Comparison of ENCODE assay signal across 21 mouse cellular contexts in genomic region chr6:29784413-29785021, GRCm38 (mm10). TPM values are rescaled to one million over a fixed set of nuclear protein-coding genes. Genes with fewer than 3 reads are reported as not detected.
DNase-seq lines count a peak whose midpoint lies in the region; ATAC-seq and TF ChIP-seq lines count a peak whose summit lies in the region.
"Had no signal": no experiment of that assay in that cellular context is flagged by ENCODE, and none has a peak within 500 bp of the region (broad histone marks: within the 10 kb centered on the region; RNA-seq: fewer than 3 reads in every experiment).

No protein-coding gene starts in this region.

- peak overlapping the region; percentile 30 for H3K4me2 ChIP-seq in liver, embryonic 16.5 days (ENCODE audit: low read depth, low read length)
- H3K4me2 ChIP-seq: embryonic facial prominence, embryonic 12.5 days; heart, embryonic 13.5 days; limb, embryonic 15.5 days had no signal

- no peaks in the 10 kb centered on the region for H3K27me3 ChIP-seq in G1E (ENCODE audit: insufficient read depth, low read length)
- no peaks in the 10 kb centered on the region for H3K27me3 ChIP-seq in liver, embryonic 16.5 days (ENCODE audit: control insufficient read depth, insufficient read depth, low read depth, low read length)
- H3K27me3 ChIP-seq: embryonic facial prominence, embryonic 12.5 days; heart, embryonic 13.5 days; limb, embryonic 15.5 days; Patski had no signal

- H3K9ac ChIP-seq in liver, embryonic 16.5 days (ENCODE audit: low read depth, low read length) = no peak overlapping the region
- H3K9ac ChIP-seq: embryonic facial prominence, embryonic 12.5 days; forebrain, postnatal 0 days; heart, embryonic 13.5 days; limb, embryonic 15.5 days had no signal

- TF ChIP-seq CTCF in G1E (IDR thresholded peaks at IDR 0.05; ENCODE audit: low read depth, low read length) = no peak; the same call in 1 of the 2 replicates

- peaks cover 49% of the 10 kb centered on the region for H3K4me1 ChIP-seq in G1E (ENCODE audit: insufficient read depth, low read depth, low read length)
- H3K4me1 ChIP-seq in liver, embryonic 16.5 days (ENCODE audit: control insufficient read depth, low read depth, low read length) = peaks cover 16% of the 10 kb centered on the region
- H3K4me1 ChIP-seq: embryonic facial prominence, embryonic 12.5 days; limb, embryonic 15.5 days had no signal

- no peaks in the 10 kb centered on the region for H3K9me3 ChIP-seq in G1E (replicated peaks)
- no peaks in the 10 kb centered on the region for H3K9me3 ChIP-seq in liver, embryonic 16.5 days (replicated peaks; ENCODE audit: control insufficient read depth, low read length)
- H3K9me3 ChIP-seq: embryonic facial prominence, embryonic 12.5 days; heart, embryonic 13.5 days; limb, embryonic 15.5 days had no signal

- H3K27ac ChIP-seq in liver, embryonic 16.5 days (ENCODE audit: low read length) = no peak overlapping the region
- H3K27ac ChIP-seq: embryonic facial prominence, embryonic 12.5 days; heart, embryonic 13.5 days; kidney, postnatal 0 days; limb, embryonic 15.5 days had no signal

- ATAC-seq in G1E (ENCODE audit: extremely low read depth, insufficient number of reproducible peaks, low FRiP score, poor library complexity, severe bottlenecking) = peak; percentile 69
- peak; percentile 96 for ATAC-seq in erythroid progenitor cell, adult 5-6 weeks (replicated peaks; ENCODE audit: low FRiP score, poor library complexity, severe bottlenecking)
- ATAC-seq in liver, embryonic 16.5 days (ENCODE audit: low read depth) = peak; percentile 80
- ATAC-seq: forebrain, postnatal 0 days; hindbrain, embryonic 16.5 days; lung, postnatal 0 days; Patski had no signal

- DNase-seq in G1E (ENCODE audit: low spot score) (no peak), ZHBTc4 (ENCODE audit: low read depth, low spot score) (peak; percentile 11)
- DNase-seq in frontal cortex, postnatal 14 days (ENCODE audit: low spot score in 2 of 2) = no peak
- no peak for DNase-seq in heart, adult 18-20 months
- DNase-seq in gastrocnemius, postnatal 36 days = no peak
- no peak for DNase-seq in cerebellum, adult 18-20 months
- DNase-seq: adrenal gland, postnatal 36 days; cerebellum, adult 9-10 months; forebrain, postnatal 0 days; kidney, adult 11 months; right cerebral cortex, adult 18-20 months; thymus, postnatal 14 days had no signal

- intact Hi-C loops in gastrocnemius, postnatal 36 days (cut with DNase I) = no loop called here

- WGBS in liver, embryonic 16.5 days (ENCODE audit: insufficient replicate concordance) = 41% methylated on average over 3 of the region's 3 CpGs

- H3K36me3 ChIP-seq in G1E (replicated peaks) = peaks cover 2% of the 10 kb centered on the region
- no peaks in the 10 kb centered on the region for H3K36me3 ChIP-seq in liver, embryonic 16.5 days (ENCODE audit: control insufficient read depth, insufficient read depth)
- H3K36me3 ChIP-seq: embryonic facial prominence, embryonic 12.5 days; heart, embryonic 13.5 days; limb, embryonic 15.5 days had no signal

- no peak overlapping the region; the same call in 1 of the 2 replicates for H3K4me3 ChIP-seq in G1E (ENCODE audit: low read depth, low read length)
- no peak overlapping the region for H3K4me3 ChIP-seq in liver, embryonic 16.5 days (ENCODE audit: low read depth, low read length)
- H3K4me3 ChIP-seq: embryonic facial prominence, embryonic 12.5 days; heart, embryonic 13.5 days; limb, embryonic 15.5 days had no signal

RNA-seq across cellular contexts. Expression of gene Ahcyl2, which starts 16.7 kb away (rescaled TPM):
- total RNA-seq in G1E (2014; fragmentation: Nextera tagmentation) (44.7 and 45.0 TPM in 2 replicates), G1E (2017) (76.1 and 81.5 TPM in 2 replicates)
- polyA plus RNA-seq in G1E (2012) = 21.7 and 38.8 TPM in 2 replicates
- 48.6 and 49.7 TPM in 2 replicates for total RNA-seq in erythroid progenitor cell, adult 5-6 weeks (2015; ENCODE audit: low replicate concordance)
- 35.2 and 55.4 TPM in 2 replicates for total RNA-seq in erythroid progenitor cell, adult 5-6 weeks (2017; ENCODE audit: low replicate concordance)
- polyA plus RNA-seq in liver, embryonic 16.5 days (2015; fragmentation: Nextera tagmentation; extraction: Ambion mirVana) = 3.9 and 4.4 TPM in 2 replicates
- 10 to 100 TPM; 21.8 to 24.2 TPM for total RNA-seq in heart, adult 18-20 months (2021)
- 10 to 100 TPM; 12.7 to 14.5 TPM for total RNA-seq in gastrocnemius, postnatal 36 days (2021)

RNA-seq across cellular contexts. Expression of gene Smo, which starts 49.2 kb away (rescaled TPM):
- total RNA-seq in G1E (2014; fragmentation: Nextera tagmentation) = 72.7 and 87.2 TPM in 2 replicates
- 42.0 and 46.9 TPM in 2 replicates for total RNA-seq in G1E (2017)
- 47.8 and 58.8 TPM in 2 replicates for polyA plus RNA-seq in G1E (2012)
- 1.1 and 2.5 TPM in 2 replicates for total RNA-seq in erythroid progenitor cell, adult 5-6 weeks (2015; ENCODE audit: low replicate concordance)
- 0.08 and 0.77 TPM in 2 replicates for total RNA-seq in erythroid progenitor cell, adult 5-6 weeks (2017; ENCODE audit: low replicate concordance)
- polyA plus RNA-seq in liver, embryonic 16.5 days (2015; fragmentation: Nextera tagmentation; extraction: Ambion mirVana) = 2.7 and 2.9 TPM in 2 replicates
- 1 to 10 TPM; 6.5 to 6.9 TPM for total RNA-seq in heart, adult 18-20 months (2021)
- total RNA-seq in gastrocnemius, postnatal 36 days (2021) = 1 to 10 TPM; 4.4 to 4.5 TPM

Comparison
In these comparisons a context has a peak if more than half of its experiments do, and no peak if none do; other contexts are left out.
1. RNA of gene Smo, which starts 49.2 kb away (total RNA-seq): 42.0 to 87.2 TPM in G1E; 6.5 to 6.9 TPM in heart, adult 18-20 months, 4.4 to 4.5 TPM in gastrocnemius, postnatal 36 days and 0.08 to 2.5 TPM in erythroid progenitor cell, adult 5-6 weeks; every median in the first group is over 4 times any median in the second.
2. Peak in every context shown above with its lines, with median percentiles within 50 percentile points of each other: ATAC-seq.